Mouse (Mus musculus) hindbrain, embryonic 14.5 days (tissue): Measurements from ENCODE around the gene Mark2. TPM values are rescaled to one million over a fixed set of nuclear protein-coding genes. Genes with fewer than 3 reads are reported as not detected.

ENCODE experiments used
- ATAC-seq: fragments of 200-750 bp; cut with Nextera tagmentation; 2 replicates; pipeline ENCODE4 v1.8.0; 2017; ENCODE audit warnings: moderate number of reproducible peaks, mild to moderate bottlenecking, moderate TSS enrichment, moderate library complexity; ENCODE audit not compliant: low FRiP score
- DNase-seq: peaks from one replicate; pipeline ENCODE4 v3.0.0-alpha.2; 2015; ENCODE audit warnings: low spot score
- H3K27ac ChIP-seq: fragments of 300-500 bp; sonication (generic); 2 replicates; pipeline ENCODE4 v1.5.1; 2014; ENCODE audit warnings: mild to moderate bottlenecking, moderate library complexity
- H3K27me3 ChIP-seq: fragments of 300-500 bp; sonication (generic); 2 replicates; pipeline ENCODE4 v1.6.1; 2014; ENCODE audit warnings: mild to moderate bottlenecking, low read length, mixed read lengths; ENCODE audit not compliant: control insufficient read depth, insufficient read depth
- H3K36me3 ChIP-seq: fragments of 300-500 bp; sonication (generic); replicated peaks from 2 replicates; pipeline ENCODE4 v1.6.1; 2014; ENCODE audit not compliant: control insufficient read depth, insufficient read depth
- H3K4me1 ChIP-seq: fragments of 300-500 bp; sonication (generic); replicated peaks from 2 replicates; pipeline ENCODE4 v1.6.1; 2014; ENCODE audit warnings: antibody characterized with exemption, low read length, mixed read lengths; ENCODE audit not compliant: control insufficient read depth, insufficient read depth
- H3K4me2 ChIP-seq: fragments of 300-500 bp; sonication (generic); replicated peaks from 2 replicates; pipeline ENCODE4 v1.6.1; 2014; ENCODE audit warnings: mild to moderate bottlenecking, moderate library complexity
- H3K4me3 ChIP-seq: fragments of 300-500 bp; sonication (generic); replicated peaks from 2 replicates; pipeline ENCODE4 v1.5.1; 2014; ENCODE audit warnings: mild to moderate bottlenecking, low read length
- H3K9ac ChIP-seq: fragments of 300-500 bp; sonication (generic); 2 replicates; pipeline ENCODE4 v1.6.1; 2014
- H3K9me3 ChIP-seq: fragments of 300-500 bp; sonication (generic); 2 replicates; pipeline ENCODE4 v1.6.1; 2016; ENCODE audit warnings: low read length; ENCODE audit not compliant: control insufficient read depth
- WGBS: fragments of 180-500 bp; shearing (Covaris S2); extraction: QIAGEN DNeasy Blood & Tissue Kit; methylation state at CpG from one replicate; pipeline ENCODE4 v1.1.7; 2014; 5-methylcytosine and 5-hydroxymethylcytosine counted together
- polyA plus RNA-seq: library from polyadenylated mRNA; unstranded; fragments of >200 nt; fragmentation: Nextera tagmentation; extraction: Ambion mirVana; gene quantifications from 2 replicates; pipeline ENCODE4 v1.2.1, GENCODE M21; 2014

Mark2 gene
- polyA plus RNA-seq, result 50.7 and 57.6 TPM in 2 replicates

GRCm38 (mm10) chr19:7341512-7342397 lies at the start of gene Mark2:
Mark2 (minus strand) TSS chr19:7341860.
- H3K36me3 ChIP-seq, result no peaks in the 10 kb centered on the region
- peak within 1 kb of the TSS; percentile 60 for H3K4me3 ChIP-seq
- WGBS, result 2% methylated on average over 63 of the region's 63 CpGs
- ATAC-seq (peak; percentile 94), DNase-seq (peak; percentile 100)
- H3K4me2 ChIP-seq, result peak within 1 kb of the TSS; percentile 81
- no peaks in the 10 kb centered on the region for H3K9me3 ChIP-seq
- peak within 1 kb of the TSS; percentile 81 for H3K9ac ChIP-seq
- no peaks in the 10 kb centered on the region for H3K27me3 ChIP-seq
- H3K27ac ChIP-seq, result peak within 1 kb of the TSS; percentile 79
- peaks cover 26% of the 10 kb centered on the region for H3K4me1 ChIP-seq

DNA sequence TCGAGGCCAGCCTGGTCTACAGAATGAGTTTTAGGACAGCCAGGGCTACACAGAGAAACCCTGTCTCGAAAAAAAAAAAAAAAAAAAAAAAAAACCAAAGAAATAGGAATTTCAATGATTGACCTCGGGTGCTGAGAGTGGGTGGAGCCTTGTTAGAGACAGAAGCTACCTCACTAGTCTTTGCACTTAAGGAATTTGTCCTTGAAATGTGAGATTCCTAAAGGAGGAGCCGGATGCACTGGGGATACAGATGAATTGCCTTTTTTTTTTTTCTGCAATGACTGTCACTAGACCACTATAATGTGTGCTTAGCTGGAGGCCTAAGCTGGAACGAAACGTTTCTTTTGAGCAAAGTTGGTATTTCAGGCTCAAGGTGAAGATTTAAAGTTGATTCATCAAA lies 46.8 kb upstream of the Mark2 start:
- 89% methylated on average over 6 of the region's 6 CpGs for WGBS
- H3K4me1 ChIP-seq, result peaks cover 10% of the 10 kb centered on the region; the same call in 1 of the 2 replicates
- H3K36me3 ChIP-seq, result no peaks in the 10 kb centered on the region
- H3K4me3 ChIP-seq, result no peak overlapping the region
- DNase-seq (no peak), ATAC-seq (no peak)
- no peak overlapping the region for H3K27ac ChIP-seq
- peaks cover 4% of the 10 kb centered on the region; the same call in 1 of the 2 replicates for H3K9me3 ChIP-seq
- H3K27me3 ChIP-seq, result no peaks in the 10 kb centered on the region
- H3K9ac ChIP-seq, result no peak overlapping the region
- H3K4me2 ChIP-seq, result no peak overlapping the region

DNA sequence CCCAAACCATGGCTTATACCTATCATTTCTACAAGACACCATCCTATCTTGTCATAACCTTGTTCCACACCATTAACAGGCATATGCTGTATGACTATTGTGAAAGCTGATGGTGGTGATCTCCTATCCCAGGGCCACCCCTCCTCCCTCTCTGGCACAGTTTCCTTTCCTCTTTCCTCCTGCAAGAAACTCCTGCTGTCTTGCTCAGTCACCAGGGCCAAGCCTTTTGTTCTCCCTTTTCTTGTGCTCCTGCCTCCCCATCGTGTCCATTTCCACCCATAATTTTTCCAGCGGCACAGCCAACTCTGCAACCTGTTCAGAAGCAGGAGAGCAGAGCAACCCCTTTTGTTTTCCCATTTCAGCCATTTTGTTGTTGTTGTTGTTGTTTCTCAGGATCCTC lies 44.4 kb upstream of the Mark2 start:
- Histone ChIP-seq H3K4me3 (no peak overlapping the region), H3K4me1 (peaks cover 18% of the 10 kb centered on the region), H3K27ac (no peak overlapping the region), H3K9me3 (peaks cover 4% of the 10 kb centered on the region; the same call in 1 of the 2 replicates), H3K36me3 (no peaks in the 10 kb centered on the region), H3K9ac (no peak overlapping the region), H3K4me2 (no peak overlapping the region), H3K27me3 (no peaks in the 10 kb centered on the region)
- DNase-seq (no peak), ATAC-seq (no peak)
- WGBS, result 22% methylated on average over 2 of the region's 2 CpGs

- Histone ChIP-seq H3K9me3 (no peaks in the 10 kb centered on the region), H3K4me2 (peak within 1 kb of the TSS; percentile 84), H3K9ac (peak within 1 kb of the TSS; percentile 94), H3K36me3 (no peaks in the 10 kb centered on the region), H3K4me1 (peaks cover 35% of the 10 kb centered on the region), H3K27me3 (no peaks in the 10 kb centered on the region), H3K4me3 (peak within 1 kb of the TSS; percentile 85), H3K27ac (peak within 1 kb of the TSS; percentile 92)
- ATAC-seq, result peak; percentile 98
- peak; percentile 96 for DNase-seq
- WGBS, result under 1% methylated on average over 50 of the region's 52 CpGs
Measured at GRCm38 (mm10) chr19:7382903-7383865, 41.5 kb upstream of the Mark2 start, which contains the start of gene Spindoc. Spindoc (minus strand) TSS chr19:7382994.

DNA sequence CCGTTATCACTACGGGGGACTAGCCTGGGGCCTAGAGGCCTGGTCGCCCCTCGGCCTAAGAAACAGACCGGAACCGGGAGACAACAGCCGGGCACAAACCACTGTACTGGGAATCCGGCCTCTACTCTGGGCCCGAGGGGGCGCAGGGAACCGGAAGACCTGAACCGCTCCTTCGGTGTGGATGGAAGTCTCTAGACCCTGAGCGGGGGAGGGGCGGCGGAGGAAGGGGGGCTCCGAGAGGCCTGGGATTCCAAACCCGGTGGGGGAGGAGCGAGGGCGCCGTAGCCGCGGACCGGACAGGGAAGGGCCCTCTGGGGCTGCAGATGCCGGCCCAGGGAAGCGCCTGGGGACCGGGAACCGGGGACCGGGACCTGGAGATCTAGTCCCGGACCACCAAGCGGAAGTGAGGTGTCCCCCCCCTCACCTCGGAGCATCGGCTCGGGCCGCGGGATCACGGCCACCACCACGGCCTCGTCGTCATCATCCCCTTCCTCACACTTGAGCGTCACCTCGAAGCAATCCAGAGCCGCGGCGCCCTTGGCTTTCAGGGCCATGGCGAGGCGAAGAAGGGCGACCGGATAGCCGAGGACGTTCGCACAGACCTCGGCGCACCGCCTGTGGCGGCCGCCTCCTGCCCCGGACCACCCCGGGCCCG lies 40.7 kb upstream of the Mark2 start:
- Histone ChIP-seq H3K27me3 (no peaks in the 10 kb centered on the region), H3K9ac (peak overlapping the region; percentile 94), H3K4me1 (peaks cover 35% of the 10 kb centered on the region), H3K27ac (peak overlapping the region; percentile 92), H3K4me3 (peak overlapping the region; percentile 85), H3K36me3 (no peaks in the 10 kb centered on the region), H3K4me2 (peak overlapping the region; percentile 84), H3K9me3 (no peaks in the 10 kb centered on the region)
- peak; percentile 62 for DNase-seq
- under 1% methylated on average over 45 of the region's 60 CpGs for WGBS
- no peak; the same call in none of the 2 replicates for ATAC-seq

- Histone ChIP-seq H3K4me1 (peaks cover 35% of the 10 kb centered on the region), H3K9me3 (no peaks in the 10 kb centered on the region), H3K27me3 (no peaks in the 10 kb centered on the region), H3K36me3 (no peaks in the 10 kb centered on the region), H3K4me3 (peak overlapping the region; percentile 85), H3K4me2 (peak overlapping the region; percentile 84), H3K27ac (peak overlapping the region; percentile 92), H3K9ac (peak overlapping the region; percentile 94)
- DNase-seq, result no peak
- no peak for ATAC-seq
- WGBS, result under 1% methylated on average over 8 of the region's 8 CpGs
Measured at GRCm38 (mm10) chr19:7381906-7382247, 40.2 kb upstream of the Mark2 start.

- Histone ChIP-seq H3K9me3 (no peaks in the 10 kb centered on the region), H3K9ac (no peak overlapping the region), H3K27ac (no peak overlapping the region), H3K36me3 (peaks cover 29% of the 10 kb centered on the region), H3K4me2 (no peak overlapping the region), H3K4me1 (peaks cover 26% of the 10 kb centered on the region), H3K27me3 (no peaks in the 10 kb centered on the region), H3K4me3 (no peak overlapping the region)
- WGBS, result 86% methylated on average over 2 of the region's 2 CpGs
- DNase-seq (no peak), ATAC-seq (no peak)
Measured at GRCm38 (mm10) chr19:7377639-7378038, 36.0 kb upstream of the Mark2 start.

DNA sequence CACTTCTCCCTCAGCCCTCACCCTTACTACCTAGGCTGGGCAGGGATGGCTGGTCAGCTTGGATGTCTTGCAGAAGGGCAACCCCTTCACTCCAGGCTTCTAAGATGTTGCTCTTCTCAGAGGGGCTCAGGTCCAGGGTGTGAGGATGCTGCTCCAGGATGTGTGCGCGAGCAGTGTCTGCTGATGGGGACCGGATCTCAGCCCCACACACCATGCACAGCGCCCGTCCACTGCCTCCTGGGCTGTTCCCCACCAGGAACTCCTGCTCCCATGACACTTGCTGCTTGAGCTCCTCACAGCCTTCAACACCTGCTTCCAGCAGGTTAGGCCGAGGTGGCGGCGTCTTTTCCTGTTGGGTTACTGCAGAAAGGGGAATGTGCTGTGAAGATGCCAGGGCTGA lies 32.8 kb upstream of the Mark2 start:
- H3K4me1 ChIP-seq, result peaks cover 2% of the 10 kb centered on the region; the same call in 1 of the 2 replicates
- no peak for ATAC-seq
- H3K9ac ChIP-seq, result no peak overlapping the region
- peaks cover 60% of the 10 kb centered on the region for H3K36me3 ChIP-seq
- no peaks in the 10 kb centered on the region for H3K9me3 ChIP-seq
- DNase-seq, result no peak
- H3K27ac ChIP-seq, result no peak overlapping the region
- H3K4me2 ChIP-seq, result no peak overlapping the region
- WGBS, result 98% methylated on average over 8 of the region's 8 CpGs
- H3K4me3 ChIP-seq, result no peak overlapping the region
- no peaks in the 10 kb centered on the region for H3K27me3 ChIP-seq
